Mouse (Mus musculus): ENCODE data around the gene Aqp3.

The Aqp3 gene

DNA sequence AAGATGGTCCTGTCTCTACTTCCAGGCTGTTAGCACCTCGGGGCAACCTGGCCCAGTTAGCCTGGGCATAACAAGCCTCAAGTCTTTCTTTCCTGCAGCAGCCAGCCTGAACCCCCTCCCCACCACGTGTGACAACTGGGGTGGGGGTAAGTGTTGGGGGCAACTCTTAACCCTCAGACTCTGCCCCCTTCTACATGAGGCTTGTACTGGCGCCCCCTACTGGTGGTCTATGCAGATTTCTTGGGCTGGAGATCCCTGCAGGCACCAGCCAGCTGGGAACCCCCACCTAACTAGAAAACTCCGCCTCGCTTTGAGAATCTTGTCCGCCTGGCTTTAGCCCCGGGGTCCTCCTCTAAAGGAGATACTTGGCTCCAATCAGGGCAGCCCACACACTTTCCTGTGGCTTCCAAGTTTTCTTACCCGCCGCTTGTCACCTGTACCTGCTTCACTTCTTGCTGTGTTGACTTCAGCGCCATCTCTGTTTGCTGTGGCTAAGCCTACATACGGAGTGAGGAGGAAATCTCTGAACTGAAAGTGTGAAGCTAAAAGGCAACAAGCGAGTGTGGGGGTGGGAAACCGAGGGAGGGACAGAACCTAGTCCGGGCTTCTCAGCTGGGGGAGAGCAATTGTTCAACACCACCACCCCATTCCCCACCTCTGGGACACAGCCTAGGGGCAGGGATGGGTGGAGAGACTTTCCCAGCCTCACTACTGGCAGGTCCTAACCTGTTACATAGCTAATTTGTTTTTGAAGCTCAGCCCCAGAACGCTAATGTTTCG lies 33.9 kb downstream of the Aqp3 start:
- DNase-seq (ENCODE audit: low spot score in 2 of 2): no peak

DNA sequence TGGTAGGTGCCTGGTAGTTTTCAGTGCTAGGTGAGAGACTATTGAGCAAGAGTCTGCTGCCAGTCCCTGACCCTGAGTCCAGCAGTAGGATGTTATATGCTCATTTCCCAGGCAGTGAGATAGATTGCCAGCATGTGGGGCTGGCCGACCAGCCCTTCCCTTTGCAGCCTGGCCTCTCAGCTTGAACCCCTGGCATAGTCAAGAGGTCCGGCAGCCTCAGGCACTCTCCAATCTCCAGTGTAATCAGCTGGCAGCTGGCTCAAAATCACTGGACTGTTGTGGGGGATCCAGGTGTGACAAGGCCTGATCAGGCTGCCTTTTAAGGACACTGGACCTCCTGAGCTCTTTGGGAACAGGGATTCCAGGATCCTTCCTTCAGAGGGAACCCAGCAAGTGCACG lies 34.6 kb downstream of the Aqp3 start:
- DNase-seq (ENCODE audit: low spot score in 2 of 2): no peak

DNA sequence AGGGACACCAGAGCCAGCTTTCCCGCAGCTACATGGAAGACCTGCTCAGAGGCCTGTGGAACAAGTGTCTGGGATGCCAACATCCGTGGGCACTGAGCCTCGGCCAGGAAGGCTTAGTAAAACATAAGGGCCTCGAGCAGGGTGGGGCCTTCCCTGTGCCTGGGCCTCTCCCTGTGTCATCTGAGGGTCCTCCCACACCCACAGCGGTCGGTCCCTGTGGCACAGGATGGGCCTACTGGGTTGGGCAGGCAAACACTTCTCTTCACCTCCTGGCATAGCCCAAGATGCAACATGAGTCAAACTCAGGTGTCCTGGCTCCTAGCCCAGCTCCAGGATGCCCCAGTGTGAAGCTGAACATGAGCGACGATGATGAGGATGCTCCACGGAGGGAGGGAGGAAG lies 40.6 kb downstream of the Aqp3 start:
- DNase-seq (ENCODE audit: low spot score in 2 of 2): no peak

DNA sequence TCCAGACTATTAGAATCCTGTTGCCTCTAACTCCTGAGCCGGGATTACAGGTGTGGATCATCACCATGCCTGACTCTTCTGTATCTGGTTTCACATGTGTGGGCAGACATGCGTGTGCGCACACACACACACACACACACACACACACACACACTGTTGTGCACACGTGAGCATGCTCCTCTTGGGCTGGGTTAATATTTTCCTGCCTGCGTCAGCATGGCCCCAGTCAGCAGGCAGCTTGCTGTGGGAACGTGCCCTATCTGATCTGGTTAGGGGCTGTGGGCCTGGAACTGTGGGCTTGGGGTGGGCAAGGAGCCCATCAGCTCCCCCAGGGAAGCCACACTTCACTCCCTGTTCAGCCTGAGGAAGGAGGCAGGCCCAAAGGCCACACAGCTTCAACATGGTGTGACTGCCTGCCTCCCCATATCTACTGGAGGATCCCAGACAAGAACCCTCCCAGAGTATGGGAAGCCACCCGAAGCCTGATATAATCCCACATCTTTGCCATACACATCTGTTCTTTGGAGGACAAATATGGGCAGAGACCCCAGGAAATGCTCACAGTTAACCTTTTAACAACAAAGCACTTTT lies 41.1 kb downstream of the Aqp3 start:
- no peak for DNase-seq (ENCODE audit: low spot score in 2 of 2)

DNA sequence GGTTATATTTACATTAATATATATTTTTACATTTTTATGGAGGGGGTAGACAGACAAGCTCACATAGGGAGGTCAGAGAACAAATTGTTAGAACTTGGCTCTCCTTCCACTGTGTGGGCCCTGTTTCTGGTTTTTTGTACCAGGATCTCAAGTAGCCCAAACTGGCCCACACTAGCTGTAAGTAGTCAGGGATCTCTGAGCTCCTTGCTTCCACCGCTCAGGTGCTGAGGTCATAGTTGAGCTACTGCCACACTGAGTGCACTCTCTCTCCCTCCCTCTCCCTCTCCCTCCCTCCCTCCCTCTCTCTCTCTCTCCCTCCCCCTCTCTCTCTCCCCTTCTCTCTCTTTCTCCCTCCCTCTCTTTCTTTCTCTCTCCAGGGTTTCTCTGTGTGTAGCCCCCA lies 41.7 kb downstream of the Aqp3 start:
- DNase-seq (ENCODE audit: low spot score in 2 of 2): no peak

DNA sequence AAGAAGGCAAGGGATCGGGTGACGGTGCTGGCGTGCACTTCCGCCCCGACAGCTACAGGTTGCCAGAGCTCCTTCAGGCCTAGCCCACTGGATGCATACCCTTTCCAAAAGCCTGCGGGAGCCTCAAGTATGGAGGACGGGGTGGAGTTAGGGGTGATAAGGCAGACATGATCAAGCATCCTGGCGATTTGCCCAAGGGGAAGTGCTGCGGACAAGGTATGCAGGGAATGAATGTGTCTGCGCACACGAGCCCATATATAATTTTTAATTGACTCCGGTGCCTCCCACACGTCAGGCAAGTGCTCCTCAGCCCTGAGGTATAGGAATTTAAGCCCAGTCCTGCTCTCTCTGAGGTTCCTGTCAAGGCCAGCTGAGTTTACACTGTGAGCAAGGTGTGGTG lies 42.9 kb downstream of the Aqp3 start:
- DNase-seq (ENCODE audit: low spot score in 2 of 2): no peak

DNA sequence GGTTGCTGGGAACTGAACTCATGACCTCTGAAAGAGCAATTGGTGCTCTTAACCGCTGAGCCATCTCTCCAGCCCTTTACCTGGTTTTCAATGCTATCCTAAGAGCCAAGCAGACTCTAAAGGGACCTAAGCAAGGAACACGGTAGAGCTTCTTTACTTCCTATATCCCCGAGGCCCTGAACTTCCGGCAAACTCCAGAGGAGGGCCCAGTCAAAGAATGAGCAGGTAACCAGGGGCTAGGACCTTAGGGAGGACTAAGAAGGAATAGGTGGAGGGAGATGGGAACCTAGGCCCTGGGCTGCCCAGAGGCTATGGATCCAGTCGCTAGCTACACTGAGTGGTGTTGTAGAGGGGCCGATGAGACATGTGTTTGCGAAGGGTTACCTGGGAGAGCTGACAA lies 46.2 kb downstream of the Aqp3 start:
- DNase-seq (ENCODE audit: low spot score in 2 of 2): no peak

DNA sequence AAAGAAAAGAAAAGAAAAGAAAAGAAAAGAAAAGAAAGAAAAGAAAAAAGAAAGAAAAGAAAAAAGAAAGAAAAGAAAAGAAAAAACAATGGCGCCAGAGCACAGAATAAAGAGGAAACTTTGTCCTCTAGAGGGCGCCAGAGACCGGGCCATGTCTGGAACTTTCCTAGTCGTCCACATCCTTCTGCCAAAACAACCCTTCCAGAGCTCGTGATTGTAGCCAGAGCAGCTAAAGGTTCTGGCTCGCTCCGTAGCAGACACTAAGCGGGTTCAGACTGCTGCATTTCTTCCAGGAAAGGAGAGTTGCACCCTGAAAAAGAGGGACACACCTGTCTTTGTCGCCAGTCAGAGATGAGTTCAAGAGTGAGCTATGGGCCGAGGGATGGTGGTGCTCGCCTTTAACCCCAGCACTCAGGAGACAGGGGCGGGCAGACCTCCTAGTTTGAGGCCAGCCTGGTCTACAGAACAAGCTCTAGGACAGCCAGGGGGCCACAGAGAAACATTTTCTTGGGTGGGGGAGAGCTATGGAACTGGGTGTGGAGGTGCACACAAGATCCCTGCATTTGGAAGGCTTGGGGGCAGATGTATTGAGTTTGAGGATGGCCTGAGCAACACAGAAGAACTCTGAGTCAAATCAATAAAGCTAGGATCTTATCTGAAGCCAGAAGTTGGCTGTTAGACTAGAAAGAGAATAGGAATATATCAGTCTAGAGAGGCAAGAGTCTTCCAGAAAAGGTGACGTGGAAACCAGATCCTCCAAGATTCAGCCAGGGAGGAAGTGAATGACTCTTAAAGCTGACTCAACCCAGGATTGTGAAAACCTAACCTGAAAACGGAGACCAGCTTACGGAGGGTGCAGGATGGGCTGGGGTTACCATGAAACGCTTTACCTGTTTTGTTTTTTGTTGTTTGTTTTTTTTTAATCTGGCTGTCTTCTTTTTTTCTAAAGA lies 47.0 kb downstream of the Aqp3 start:
- DNase-seq (ENCODE audit: low spot score in 2 of 2): peak; percentile 34 to 52

DNA sequence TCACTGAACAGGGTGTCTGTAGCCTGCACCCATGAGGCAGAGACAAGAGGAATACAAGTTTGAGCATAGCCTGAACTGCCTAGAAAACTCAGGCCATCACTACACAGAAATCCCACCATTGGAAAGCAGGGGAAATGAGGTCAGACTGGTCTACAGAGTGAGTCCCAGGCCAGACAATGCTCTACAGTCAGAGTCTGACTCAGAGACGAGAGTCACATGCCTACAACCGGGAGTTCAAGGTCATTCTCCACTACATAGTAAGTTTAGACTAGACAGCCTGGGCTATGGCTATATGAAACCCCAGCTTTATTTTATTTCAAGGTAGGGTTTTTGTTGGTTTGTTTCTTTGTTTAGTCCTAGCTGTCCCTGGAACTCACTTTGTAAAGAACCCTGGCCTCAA lies 49.1 kb downstream of the Aqp3 start:
- DNase-seq (ENCODE audit: low spot score in 2 of 2): no peak

DNA sequence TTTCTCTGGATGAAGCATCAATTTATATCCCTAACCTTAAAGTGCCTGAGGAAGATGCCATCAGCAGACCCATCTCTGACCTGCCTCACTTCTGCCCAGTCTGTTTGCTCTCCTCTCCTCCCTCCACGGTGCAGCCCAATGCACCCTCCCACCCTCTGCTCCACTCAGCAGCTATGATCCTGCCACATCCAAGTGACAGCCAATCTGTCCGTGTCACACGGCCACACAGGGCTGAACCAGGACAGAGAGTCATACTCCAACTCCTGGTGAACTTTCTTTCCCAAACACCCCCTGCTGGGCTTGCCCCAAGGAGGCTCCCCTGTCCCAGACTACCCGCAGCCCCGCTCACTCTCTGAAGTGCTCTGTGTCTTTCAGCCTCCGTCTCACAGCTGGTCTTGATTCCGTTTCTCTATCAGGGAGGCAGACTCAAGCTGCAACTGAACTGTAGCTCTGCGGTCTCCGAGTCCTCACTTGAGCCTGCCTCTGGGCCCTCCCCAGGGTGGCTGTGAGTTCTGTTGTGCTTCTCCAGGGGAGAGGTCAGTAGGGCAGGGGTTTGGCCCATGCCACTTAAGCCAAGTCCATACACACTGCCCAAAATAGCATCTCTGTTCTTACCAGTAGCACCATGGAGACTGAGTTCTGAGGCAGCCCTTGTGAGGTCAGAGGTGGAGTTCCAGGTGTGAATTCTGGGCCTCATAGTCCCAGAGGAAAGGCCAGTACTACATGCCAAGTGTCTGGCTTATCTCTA lies 50.3 kb downstream of the Aqp3 start, which contains the start of gene Aqp7:
TSS of gene Aqp7 (minus strand) at position 616 of the 748 bp plus-strand sequence.
- DNase-seq (ENCODE audit: low spot score in 2 of 2): no peak

DNA sequence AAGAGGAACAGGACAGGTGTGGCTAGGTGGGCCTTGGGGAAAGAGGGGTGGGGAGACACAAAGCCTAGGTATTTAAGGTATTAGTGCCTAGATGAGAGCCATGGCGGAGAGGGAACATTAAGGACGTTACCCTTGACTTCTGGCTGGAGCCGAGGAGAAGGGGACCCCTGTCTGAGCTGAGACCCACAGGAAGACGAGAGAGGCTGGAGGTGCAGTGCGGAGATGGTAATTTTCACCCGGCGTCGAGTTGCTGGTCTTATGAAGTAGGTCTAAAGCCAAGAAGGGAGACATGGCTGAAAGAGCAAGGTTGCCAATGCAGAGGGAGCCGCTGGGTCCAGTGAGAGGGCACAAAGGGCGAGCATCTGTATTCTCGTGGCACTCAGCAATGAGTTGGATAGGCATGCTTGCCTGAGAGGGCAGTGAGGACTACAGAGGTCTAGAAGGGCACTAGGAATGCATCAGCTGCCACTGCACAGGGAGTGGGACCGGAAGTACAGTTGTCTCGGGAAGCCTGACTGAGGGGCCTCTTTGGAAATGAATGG lies 51.7 kb downstream of the Aqp3 start:
- DNase-seq (ENCODE audit: low spot score in 2 of 2): no peak

DNA sequence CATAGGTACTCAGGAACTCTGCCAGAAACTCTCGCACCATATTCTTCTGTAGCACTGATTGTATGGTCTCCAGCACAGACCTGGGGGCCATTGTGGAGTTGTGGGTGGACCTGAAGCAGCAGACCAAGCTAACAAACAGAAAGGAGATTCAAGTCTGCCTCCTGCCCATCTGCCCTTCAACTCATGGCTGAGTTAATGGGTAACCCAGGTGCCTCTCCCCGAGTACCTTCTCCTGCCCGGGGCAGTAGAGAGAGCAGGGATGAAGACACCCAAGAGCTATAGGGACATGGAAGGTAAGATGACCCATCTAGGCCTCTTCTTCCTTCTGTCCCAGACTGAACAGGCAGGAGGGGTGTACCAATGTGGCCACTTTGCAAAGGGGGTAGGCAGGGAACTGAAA lies 52.7 kb downstream of the Aqp3 start:
- DNase-seq (ENCODE audit: low spot score in 2 of 2): no peak

DNA sequence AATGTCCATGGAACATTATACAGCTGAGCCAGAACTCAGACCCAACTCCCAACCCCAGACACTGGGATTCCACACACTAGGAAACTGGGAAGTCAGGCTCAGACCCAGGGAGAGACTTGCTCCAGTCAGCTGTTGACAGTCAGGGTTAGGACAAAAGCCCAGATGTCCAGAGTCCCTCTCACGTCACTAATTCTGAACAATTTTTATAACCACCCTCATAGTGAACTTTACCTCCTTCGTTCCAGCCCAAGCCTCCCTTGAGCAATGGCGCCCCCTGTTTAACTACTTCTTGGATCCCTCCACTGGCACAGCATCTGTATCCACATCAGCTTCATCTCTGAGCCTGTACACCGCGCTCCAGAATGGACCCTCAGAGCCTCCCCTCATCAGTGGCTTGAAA lies 54.0 kb downstream of the Aqp3 start:
- DNase-seq (ENCODE audit: low spot score in 2 of 2): no peak

DNA sequence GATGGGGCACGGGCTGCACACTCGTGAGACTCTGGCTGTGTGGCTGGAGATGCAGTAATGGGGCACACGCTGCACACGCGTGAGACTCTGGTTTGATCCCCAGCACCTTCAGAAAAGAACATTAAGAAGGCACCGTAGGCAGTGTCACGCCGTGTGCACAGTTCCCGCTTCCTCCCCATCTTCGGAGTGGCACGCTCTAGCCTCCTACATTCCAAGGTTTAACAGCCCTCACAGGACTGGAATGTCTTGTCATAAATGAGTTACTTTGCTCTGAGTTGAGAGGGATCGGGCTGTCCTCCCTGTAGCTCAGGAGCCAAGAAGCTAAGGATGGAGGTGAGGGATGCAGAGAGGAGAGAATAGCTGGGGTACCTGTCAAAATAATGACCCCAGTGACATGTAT lies 55.1 kb downstream of the Aqp3 start:
- DNase-seq (ENCODE audit: low spot score in 2 of 2): no peak

All from spleen, postnatal 36 days (tissue).